Mouse (Mus musculus) embryonic stem cell, embryonic (primary cell): ENCODE measurements at regions not wholly inside any gene's neighbourhood (a gene's known extent, or its start where the extent isn't known, plus 50 kb on each side); places are given as distances from the start of the nearest gene placed in this dataset.
"Not testable (repeated sequence)": the region's sequence is repeated elsewhere in the genome, so short reads cannot be mapped to it uniquely, and the experiment has no call there.

ENCODE experiments used
- CTCF ChIA-PET, 4 experiments: fragments of 300-600 bp in 2 of 4; fragments of 350-600 bp in 2 of 4; sonication (Branson Sonifier 250); formaldehyde crosslinking; loops; one replicate each; lab custom pipeline; 2022; ENCODE audit warnings: inconsistent platforms in 2 of 4; lab: Charles Lee
- POLR2A ChIA-PET, 4 experiments: fragments of 300-600 bp in 2 of 4; fragments of 350-600 bp in 2 of 4; sonication (Branson Sonifier 250); formaldehyde crosslinking; loops; one replicate each; lab custom pipeline; 2022; ENCODE audit warnings: antibody characterized with exemption in 4 of 4, inconsistent platforms in 1 of 4; lab: Charles Lee

- CTCF ChIA-PET = no interaction called here
- POLR2A ChIA-PET = no interaction called here
These were observed 874.0 kb downstream of the Amy2a5 start for GRCm38 (mm10) chr3:112384641-112385040.

GRCm38 (mm10) chr3:112345866-112346265 is 912.8 kb downstream of the Amy2a5 start:
- ChIA-PET POLR2A (no interaction called here), CTCF (no interaction called here)

- ChIA-PET CTCF (no interaction called here), POLR2A (no interaction called here)
These were observed 927.5 kb downstream of the Amy2a5 start for GRCm38 (mm10) chr3:112331171-112331570.

GRCm38 (mm10) chr3:112325348-112325747 is 933.3 kb downstream of the Amy2a5 start:
- POLR2A ChIA-PET = no interaction called here
- CTCF ChIA-PET = no interaction called here

- CTCF ChIA-PET, POLR2A ChIA-PET: not testable (repeated sequence)
These were observed 937.4 kb downstream of the Amy2a5 start for GRCm38 (mm10) chr3:112321196-112321595.

- POLR2A ChIA-PET = no interaction called here
- CTCF ChIA-PET = no interaction called here
These were observed 979.7 kb downstream of the Amy2a5 start for GRCm38 (mm10) chr3:112278785-112279430.

- CTCF ChIA-PET = no interaction called here
- POLR2A ChIA-PET = interaction anchor here in 1 of 4 experiments (0.6 to 0.7 kb wide), 2 partner anchors 117 to 138 kb away, joined by 3 read pairs; no protein-coding TSS in a partner anchor
These were observed 997.1 kb downstream of the Amy2a5 start for GRCm38 (mm10) chr3:112261334-112262101.

GRCm38 (mm10) chr3:112242986-112243385 is 1015.7 kb downstream of the Amy2a5 start:
- CTCF ChIA-PET = not testable (repeated sequence)

GRCm38 (mm10) chr3:112239626-112240120 is 1019.0 kb downstream of the Amy2a5 start:
- CTCF ChIA-PET = no interaction called here
- POLR2A ChIA-PET = no interaction called here

More at GRCm38 (mm10) chr3:112242986-112243385, 1015.7 kb downstream of the Amy2a5 start:
- POLR2A ChIA-PET = interaction anchor here in 1 of 4 experiments (1.2 kb wide), 1 partner anchor 154 kb away, joined by 5 read pairs; no protein-coding TSS in a partner anchor
